Mouse (Mus musculus) lung, embryonic 16.5 days (tissue): ENCODE results near the gene Gid4. TPM values are rescaled to one million over a fixed set of nuclear protein-coding genes. Genes with fewer than 3 reads are reported as not detected.

Experiments used
- ATAC-seq: fragments of 200-750 bp; cut with Nextera tagmentation; 2 replicates; pipeline ENCODE4 v1.8.0; 2017; ENCODE audit warnings: low read depth, mild to moderate bottlenecking, moderate library complexity
- H3K27ac ChIP-seq: fragments of 300-500 bp; sonication (generic); 2 replicates; pipeline ENCODE4 v1.5.1; 2014; ENCODE audit warnings: mild to moderate bottlenecking, control low read depth, low read length
- H3K27me3 ChIP-seq: fragments of 300-500 bp; sonication (generic); 2 replicates; pipeline ENCODE4 v1.6.1; 2014; ENCODE audit warnings: low read depth, low read length, mixed read lengths; ENCODE audit not compliant: control insufficient read depth, insufficient read depth
- H3K36me3 ChIP-seq: fragments of 300-500 bp; sonication (generic); 2 replicates; pipeline ENCODE4 v1.6.1; 2014; ENCODE audit warnings: low read length; ENCODE audit not compliant: control insufficient read depth, insufficient read depth
- H3K4me1 ChIP-seq: fragments of 300-500 bp; sonication (generic); replicated peaks from 2 replicates; pipeline ENCODE4 v1.6.1; 2014; ENCODE audit warnings: low read length, mixed read lengths; ENCODE audit not compliant: control insufficient read depth, insufficient read depth
- H3K4me2 ChIP-seq: fragments of 300-500 bp; sonication (generic); 2 replicates; pipeline ENCODE4 v1.6.1; 2014; ENCODE audit warnings: low read depth, low read length, control low read depth
- H3K4me3 ChIP-seq: fragments of 300-500 bp; sonication (generic); 2 replicates; pipeline ENCODE4 v1.5.1; 2014; ENCODE audit warnings: mild to moderate bottlenecking, low read length, control low read depth
- H3K9ac ChIP-seq: fragments of 300-500 bp; sonication (generic); 2 replicates; pipeline ENCODE4 v1.6.1; 2014; ENCODE audit warnings: low read length, control low read depth
- H3K9me3 ChIP-seq: fragments of 300-500 bp; sonication (generic); 2 replicates; pipeline ENCODE4 v1.6.1; 2016; ENCODE audit warnings: low read length; ENCODE audit not compliant: control insufficient read depth
- WGBS: fragments of 180-500 bp; shearing (Covaris S2); extraction: QIAGEN DNeasy Blood & Tissue Kit; methylation state at CpG from one replicate; pipeline ENCODE4 v1.1.7; 2014; 5-methylcytosine and 5-hydroxymethylcytosine counted together
- polyA plus RNA-seq: library from polyadenylated mRNA; unstranded; fragments of >200 nt; fragmentation: Nextera tagmentation; extraction: Ambion mirVana; gene quantifications from 2 replicates; pipeline ENCODE4 v1.2.1, GENCODE M21; 2015

Gene Gid4
- polyA plus RNA-seq, 1 experiment from 2014 or later, result 22.3 TPM

DNA sequence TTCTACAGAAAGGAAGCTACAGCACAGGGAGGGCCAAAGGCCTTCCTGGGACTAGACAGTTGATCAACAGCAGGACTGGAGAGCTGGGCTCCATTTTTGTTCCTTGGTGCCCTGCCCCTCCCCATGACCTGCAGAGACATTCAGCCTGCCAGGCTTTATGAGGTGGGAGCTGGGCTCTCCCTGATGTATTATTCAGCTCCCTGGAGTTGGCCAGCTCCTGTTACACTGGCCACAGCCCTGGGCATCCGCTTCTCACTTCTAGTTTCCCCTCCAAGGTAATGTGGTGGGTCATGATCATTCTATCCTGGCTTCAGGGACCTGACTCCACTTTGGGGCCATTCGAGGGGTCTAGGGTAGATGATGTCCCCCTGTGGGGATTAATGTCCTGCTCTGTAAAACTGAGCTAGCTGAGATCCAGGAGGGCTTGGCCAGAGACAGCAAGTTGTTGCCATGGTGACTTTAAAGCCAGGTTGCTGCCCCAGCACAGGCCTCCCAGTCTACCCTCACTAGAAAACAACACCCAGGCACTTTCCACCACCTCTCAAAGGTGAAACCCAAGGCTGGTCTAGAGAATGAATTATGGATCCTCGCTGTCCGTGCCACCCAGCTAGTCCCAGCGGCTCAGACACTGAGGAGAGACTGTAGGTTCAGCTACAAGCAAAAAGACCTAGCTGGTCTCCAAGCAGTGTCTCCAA is 58.9 kb downstream of the Gid4 start:
- 74% methylated on average over 5 of the region's 5 CpGs for WGBS
- no peak for ATAC-seq
- no peak overlapping the region for H3K9ac ChIP-seq
- no peak overlapping the region for H3K27ac ChIP-seq
- no peaks in the 10 kb centered on the region for H3K27me3 ChIP-seq
- H3K4me2 ChIP-seq, result no peak overlapping the region
- H3K36me3 ChIP-seq, result no peaks in the 10 kb centered on the region
- H3K4me1 ChIP-seq, result no peaks in the 10 kb centered on the region
- no peaks in the 10 kb centered on the region for H3K9me3 ChIP-seq
- no peak overlapping the region for H3K4me3 ChIP-seq

DNA sequence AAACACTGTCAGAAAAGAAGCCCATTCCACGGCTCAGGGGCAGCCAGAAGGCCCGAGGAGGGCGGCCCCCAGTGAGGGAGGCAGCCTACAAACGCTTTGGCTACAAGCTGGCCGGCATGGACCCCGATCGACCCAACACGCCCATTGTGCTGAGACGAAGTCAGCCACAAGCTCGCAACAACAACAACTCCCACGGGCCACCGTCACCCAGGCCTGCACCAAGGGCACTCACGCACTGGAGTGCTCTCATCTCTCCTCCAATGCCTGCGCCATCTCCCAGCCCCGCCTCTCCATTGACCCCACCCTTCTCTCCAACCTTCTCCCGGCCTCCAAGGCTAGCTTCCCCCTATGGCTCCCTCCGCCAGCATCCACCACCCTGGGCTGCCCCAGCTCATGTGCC is 61.2 kb downstream of the Gid4 start:
- no peak overlapping the region for H3K27ac ChIP-seq
- peak overlapping the region; percentile 51 for H3K4me2 ChIP-seq
- H3K9ac ChIP-seq, result peak overlapping the region; percentile 55
- no peaks in the 10 kb centered on the region for H3K27me3 ChIP-seq
- ATAC-seq, result peak; percentile 91
- H3K36me3 ChIP-seq, result no peaks in the 10 kb centered on the region
- WGBS, result 27% methylated on average over 17 of the region's 17 CpGs
- H3K9me3 ChIP-seq, result no peaks in the 10 kb centered on the region
- H3K4me1 ChIP-seq, result no peaks in the 10 kb centered on the region
- H3K4me3 ChIP-seq, result peak overlapping the region; percentile 32

DNA sequence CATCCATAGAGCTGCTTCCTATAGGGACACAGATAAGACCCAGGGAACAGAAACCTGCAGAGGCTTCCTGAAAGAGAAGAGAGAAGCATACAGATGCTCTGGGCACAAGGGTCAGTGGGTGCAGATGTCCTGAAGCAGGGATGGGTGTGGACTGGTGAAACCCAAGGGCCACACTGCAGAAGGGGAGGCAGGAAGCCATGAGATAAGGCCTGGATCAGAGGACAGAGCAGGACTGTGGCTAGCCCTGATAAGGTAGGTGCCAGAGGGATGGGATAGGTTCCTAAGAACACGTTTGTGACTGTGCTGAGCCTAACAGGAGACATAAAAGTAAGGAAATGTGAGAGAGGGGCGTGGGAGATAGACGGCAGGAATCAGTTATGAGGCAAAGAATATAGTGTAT is 69.3 kb downstream of the Gid4 start:
- WGBS, result 57% methylated on average over 3 of the region's 3 CpGs
- H3K4me3 ChIP-seq, result no peak overlapping the region
- ATAC-seq, result no peak

DNA sequence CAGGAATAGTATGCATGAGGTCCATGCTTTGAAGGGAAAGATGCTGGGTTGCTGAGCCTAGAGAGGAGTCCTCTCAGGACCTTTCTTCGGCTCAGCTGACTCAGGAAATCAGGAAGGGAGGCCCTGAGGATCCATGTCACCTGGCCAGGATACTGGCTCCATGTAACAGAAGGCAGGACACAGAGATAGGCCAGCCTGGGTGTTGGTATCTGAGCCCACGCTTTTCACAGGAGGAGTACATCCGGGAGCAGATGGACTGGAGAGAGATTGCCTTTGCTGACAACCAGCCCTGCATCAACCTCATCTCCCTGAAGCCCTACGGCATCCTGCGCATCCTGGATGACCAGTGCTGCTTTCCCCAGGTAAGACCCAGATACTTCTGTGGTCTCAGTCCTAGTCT is 75.8 kb downstream of the Gid4 start:
- 76% methylated on average over 5 of the region's 5 CpGs for WGBS
- ATAC-seq, result no peak
- Histone ChIP-seq H3K4me1 (peaks cover 2% of the 10 kb centered on the region; the same call in 1 of the 2 replicates), H3K4me2 (no peak overlapping the region), H3K4me3 (no peak overlapping the region), H3K9ac (no peak overlapping the region), H3K36me3 (no peaks in the 10 kb centered on the region), H3K9me3 (no peaks in the 10 kb centered on the region), H3K27me3 (no peaks in the 10 kb centered on the region), H3K27ac (no peak overlapping the region)

More for the DNA sequence above, 69.3 kb downstream of the Gid4 start:
- no peak overlapping the region for H3K9ac ChIP-seq
- no peaks in the 10 kb centered on the region for H3K36me3 ChIP-seq
- no peaks in the 10 kb centered on the region for H3K4me1 ChIP-seq
- no peak overlapping the region for H3K27ac ChIP-seq
- H3K4me2 ChIP-seq, result no peak overlapping the region
- no peaks in the 10 kb centered on the region for H3K9me3 ChIP-seq
- no peaks in the 10 kb centered on the region for H3K27me3 ChIP-seq

DNA sequence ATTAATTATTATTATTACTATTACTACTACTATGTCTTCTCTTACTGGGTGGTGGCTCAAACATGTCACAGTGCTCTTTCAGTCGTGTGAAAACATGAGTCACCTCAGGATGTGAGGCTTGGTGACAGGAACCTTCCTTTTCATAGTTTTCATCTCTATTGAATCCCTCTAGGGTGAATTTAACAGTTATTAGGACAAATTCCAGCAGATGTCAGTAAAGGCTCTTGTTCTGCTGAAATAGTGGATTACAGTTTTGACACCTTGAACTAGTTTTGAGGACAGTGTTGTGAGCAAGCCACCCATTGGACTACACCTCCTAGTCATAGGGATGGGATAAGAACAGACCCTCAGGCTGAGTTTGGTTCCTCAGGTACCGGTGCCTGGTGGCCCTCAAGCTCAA is 78.7 kb downstream of the Gid4 start:
- no peaks in the 10 kb centered on the region for H3K36me3 ChIP-seq
- H3K4me2 ChIP-seq, result no peak overlapping the region
- H3K9me3 ChIP-seq, result no peaks in the 10 kb centered on the region
- WGBS, result 51% methylated on average over 2 of the region's 2 CpGs
- H3K27ac ChIP-seq, result no peak overlapping the region
- peaks cover 2% of the 10 kb centered on the region; the same call in 1 of the 2 replicates for H3K4me1 ChIP-seq
- ATAC-seq, result no peak
- H3K9ac ChIP-seq, result no peak overlapping the region
- no peak overlapping the region for H3K4me3 ChIP-seq
- no peaks in the 10 kb centered on the region for H3K27me3 ChIP-seq

Other genes with a start within 250 kb of the Gid4 start
- 65.9 and 74.3 TPM in 2 replicates for gene Srebf1, start 194.6 kb upstream of the Gid4 start, polyA plus RNA-seq
- 29.6 and 33.4 TPM in 2 replicates for gene Tom1l2, start 64.2 kb upstream of the Gid4 start, polyA plus RNA-seq
- gene Drc3, start 63.8 kb upstream of the Gid4 start, polyA plus RNA-seq, result 11.2 and 11.3 TPM in 2 replicates
- 45.6 and 45.9 TPM in 2 replicates for gene Atpaf2, start 1.3 kb downstream of the Gid4 start, polyA plus RNA-seq
- gene Drg2, start 37.4 kb downstream of the Gid4 start, polyA plus RNA-seq, result 93.5 and 98.1 TPM in 2 replicates
- gene Myo15, start 52.2 kb downstream of the Gid4 start, polyA plus RNA-seq, result 0.05 and 0.08 TPM in 2 replicates
- 28.4 and 33.0 TPM in 2 replicates for gene Alkbh5, start 119.2 kb downstream of the Gid4 start, polyA plus RNA-seq